Mouse (Mus musculus) thymus, adult 2 months (tissue): Measurements from ENCODE around the gene Itgb5. TPM values are rescaled to one million over a fixed set of nuclear protein-coding genes. Genes with fewer than 3 reads are reported as not detected.

Experiments
- DNase-seq: peaks from one replicate; pipeline ENCODE4 v3.0.0; 2021
- H3K27ac ChIP-seq: fragments of 200-500 bp; 2 replicates; pipeline ENCODE4 v1.5.1; 2012; ENCODE audit warnings: low read length, control low read depth; ENCODE audit not compliant: control insufficient read depth, insufficient read depth
- H3K27me3 ChIP-seq: fragments of 200-500 bp; 2 replicates; pipeline ENCODE4 v1.6.1; 2012; ENCODE audit warnings: mild to moderate bottlenecking, low read length, moderate library complexity, mixed read lengths; ENCODE audit not compliant: control insufficient read depth, insufficient read depth
- H3K36me3 ChIP-seq: fragments of 200-500 bp; 2 replicates; pipeline ENCODE4 v1.6.1; 2012; ENCODE audit warnings: mild to moderate bottlenecking, low read length, moderate library complexity; ENCODE audit not compliant: control insufficient read depth, insufficient read depth
- H3K4me1 ChIP-seq: fragments of 200-500 bp; replicated peaks from 2 replicates; pipeline ENCODE4 v1.6.1; 2012; ENCODE audit warnings: low read length; ENCODE audit not compliant: control insufficient read depth, insufficient read depth
- H3K4me3 ChIP-seq: fragments of 200-500 bp; 2 replicates; pipeline ENCODE4 v1.5.1; 2012; ENCODE audit warnings: mild to moderate bottlenecking, low read length, control low read depth, moderate library complexity; ENCODE audit not compliant: control insufficient read depth, insufficient read depth
- CTCF ChIP-seq: fragments of 200-500 bp; IDR thresholded peaks from 2 replicates; pipeline ENCODE4 v1.5.1; 2012; ENCODE audit warnings: mild to moderate bottlenecking, control low read depth, low read length, moderate library complexity, borderline replicate concordance; ENCODE audit not compliant: control insufficient read depth, poor library complexity, insufficient read depth; ENCODE audit errors: extremely low read depth
- POLR2A ChIP-seq: fragments of 200-500 bp; IDR thresholded peaks from 2 replicates; pipeline ENCODE4 v1.6.1; 2012; ENCODE audit warnings: mild to moderate bottlenecking, low read length, control low read depth, moderate library complexity; ENCODE audit not compliant: control insufficient read depth, poor library complexity, insufficient read depth; ENCODE audit errors: extremely low read depth
- WGBS: fragments of 180-500 bp; shearing (Covaris S2); methylation state at CpG from one replicate; pipeline ENCODE4 v1.1.7; 2018; 5-methylcytosine and 5-hydroxymethylcytosine counted together
- polyA plus RNA-seq: library from polyadenylated mRNA; depleted of rRNA; stranded (reverse); fragments of >200 nt; gene quantifications from 2 replicates; pipeline ENCODE4 v1.2.3, GENCODE M21; 2012

The Itgb5 gene
- polyA plus RNA-seq, 1 experiment: 28.3 TPM

GRCm38 (mm10) chr16:33820269-33821178, 8.9 kb upstream of the Itgb5 start:
- Histone ChIP-seq H3K4me1 (no peaks in the 10 kb centered on the region), H3K36me3 (no peaks in the 10 kb centered on the region), H3K27me3 (no peaks in the 10 kb centered on the region), H3K4me3 (no peak overlapping the region), H3K27ac (no peak overlapping the region)
- no peak for TF ChIP-seq CTCF
- TF ChIP-seq POLR2A: no peak
- whole genome bisulfite sequencing: 27% methylated on average over 17 of the region's 17 CpGs
- peak; percentile 85 for DNase-seq

GRCm38 (mm10) chr16:33824603-33825002, 4.9 kb upstream of the Itgb5 start:
- Histone ChIP-seq H3K27me3 (peaks cover 3% of the 10 kb centered on the region; the same call in 1 of the 2 replicates), H3K36me3 (no peaks in the 10 kb centered on the region), H3K4me1 (peaks cover 6% of the 10 kb centered on the region), H3K27ac (no peak overlapping the region), H3K4me3 (no peak overlapping the region)
- no peak for TF ChIP-seq CTCF
- no peak for TF ChIP-seq POLR2A
- no peak for DNase-seq
- WGBS: 91% methylated on average over 6 of the region's 6 CpGs

- TF ChIP-seq CTCF (no peak), POLR2A (no peak)
- H3K36me3 ChIP-seq: no peaks in the 10 kb centered on the region
- WGBS: 91% methylated on average over 7 of the region's 7 CpGs
- H3K27ac ChIP-seq: no peak overlapping the region
- H3K4me1 ChIP-seq: peaks cover 18% of the 10 kb centered on the region
- peaks cover 3% of the 10 kb centered on the region; the same call in 1 of the 2 replicates for H3K27me3 ChIP-seq
- no peak for DNase-seq
- H3K4me3 ChIP-seq: no peak overlapping the region
Measured at GRCm38 (mm10) chr16:33828496-33828895, 969 bp upstream of the Itgb5 start.

- WGBS: 1% methylated on average over 74 of the region's 76 CpGs
- TF ChIP-seq CTCF: no peak
- no peak for TF ChIP-seq POLR2A
- no peaks in the 10 kb centered on the region for H3K36me3 ChIP-seq
- H3K27me3 ChIP-seq: peaks cover 3% of the 10 kb centered on the region; the same call in 1 of the 2 replicates
- H3K4me1 ChIP-seq: peaks cover 25% of the 10 kb centered on the region
- peak; percentile 47 for DNase-seq
- H3K27ac ChIP-seq: no peak overlapping the region
- H3K4me3 ChIP-seq: peak overlapping the region; percentile 55
Measured at GRCm38 (mm10) chr16:33829842-33830511, 512 bp downstream of the Itgb5 start.

- 19% methylated on average over 18 of the region's 18 CpGs for WGBS
- Histone ChIP-seq H3K4me3 (peak overlapping the region; percentile 55), H3K36me3 (no peaks in the 10 kb centered on the region), H3K27me3 (peaks cover 3% of the 10 kb centered on the region; the same call in 1 of the 2 replicates), H3K27ac (no peak overlapping the region), H3K4me1 (peaks cover 25% of the 10 kb centered on the region)
- TF ChIP-seq CTCF: no peak
- TF ChIP-seq POLR2A: no peak
- DNase-seq: no peak
Measured at GRCm38 (mm10) chr16:33830512-33831105, 1.1 kb downstream of the Itgb5 start.

GRCm38 (mm10) chr16:33832057-33832456, 2.6 kb downstream of the Itgb5 start:
- Histone ChIP-seq H3K36me3 (no peaks in the 10 kb centered on the region), H3K4me3 (no peak overlapping the region), H3K27me3 (peaks cover 3% of the 10 kb centered on the region; the same call in 1 of the 2 replicates), H3K4me1 (peaks cover 25% of the 10 kb centered on the region), H3K27ac (no peak overlapping the region)
- 84% methylated on average over 6 of the region's 6 CpGs for WGBS
- no peak for DNase-seq
- no peak for TF ChIP-seq CTCF
- TF ChIP-seq POLR2A: no peak
